Comparison of ENCODE assay signal across 13 mouse cellular contexts in genomic region chr5:136395600-136396195, GRCm38 (mm10).
DNase-seq lines count a peak whose midpoint lies in the region; TF ChIP-seq lines count a peak whose summit lies in the region.
"Had no signal": no experiment of that assay in that cellular context is flagged by ENCODE, and none has a peak within 500 bp of the region (broad histone marks: within the 10 kb centered on the region; RNA-seq: fewer than 3 reads in every experiment).

No protein-coding gene starts in this region.

- in situ Hi-C loops in ES-E14 (cut with MboI; ENCODE audit: low sequenced_read_pairs in 2 of 2, unreplicated experiment in 2 of 2): no loop called here

- H3K9me3 ChIP-seq in ES-Bruce4 (replicated peaks; ENCODE audit: control insufficient read depth, insufficient read depth, low read length, poor library complexity, severe bottlenecking): no peaks in the 10 kb centered on the region
- no peaks in the 10 kb centered on the region for H3K9me3 ChIP-seq in ES-E14 (ENCODE audit: control insufficient read depth, insufficient read depth, low read depth, low read length)
- H3K9me3 ChIP-seq: liver, embryonic 15.5 days; midbrain, embryonic 13.5 days; neural tube, embryonic 12.5 days had no signal

- H3K36me3 ChIP-seq in ES-Bruce4 (ENCODE audit: control insufficient read depth, insufficient read depth, low read length, poor library complexity, severe bottlenecking): no peaks in the 10 kb centered on the region
- no peaks in the 10 kb centered on the region for H3K36me3 ChIP-seq in ES-E14 (ENCODE audit: control insufficient read depth, insufficient read depth, low read length, poor library complexity, severe bottlenecking)
- H3K36me3 ChIP-seq: liver, embryonic 15.5 days; neural tube, embryonic 12.5 days had no signal

- no peak for TF ChIP-seq CTCF in ES-Bruce4 (IDR thresholded peaks at IDR 0.05; ENCODE audit: low read depth, low read length)

- H3K9ac ChIP-seq in ES-Bruce4 (ENCODE audit: low read depth, poor library complexity, severe bottlenecking): no peak overlapping the region
- H3K9ac ChIP-seq in ES-E14 (ENCODE audit: insufficient read depth, low read depth, low read length, poor library complexity, severe bottlenecking): no peak overlapping the region
- H3K9ac ChIP-seq: liver, embryonic 15.5 days; midbrain, embryonic 13.5 days; neural tube, embryonic 12.5 days had no signal

- peak overlapping the region; percentile 34; the same call in 1 of the 2 replicates for H3K27ac ChIP-seq in ES-Bruce4 (ENCODE audit: insufficient read depth, low read length)
- no peak overlapping the region for H3K27ac ChIP-seq in ES-E14 (ENCODE audit: insufficient read depth, low read depth, low read length, poor library complexity, severe bottlenecking)
- H3K27ac ChIP-seq: liver, embryonic 15.5 days; midbrain, embryonic 13.5 days; neural tube, embryonic 12.5 days had no signal

- no peaks in the 10 kb centered on the region for H3K27me3 ChIP-seq in ES-Bruce4 (ENCODE audit: control insufficient read depth, insufficient read depth, low read length, poor library complexity, severe bottlenecking)
- H3K27me3 ChIP-seq: liver, embryonic 15.5 days; midbrain, embryonic 13.5 days; neural tube, embryonic 12.5 days had no signal

- peak; percentile 13 for DNase-seq in ES-E14 (ENCODE audit: low read depth, low spot score)
- DNase-seq in heart, adult 9 months (ENCODE audit: low spot score in 2 of 2): peak; percentile 27
- peak; percentile 37 for DNase-seq in heart, postnatal 4 days
- no peak for DNase-seq in urinary bladder, postnatal 36 days (ENCODE audit: low spot score in 2 of 2)
- no peak for DNase-seq in c-Kit-positive CD71-positive TER-119-positive erythroid progenitor cells, embryonic 14.5 days (ENCODE audit: low spot score)
- DNase-seq in right cerebral cortex, adult 2 months (ENCODE audit: low spot score in 2 of 2): no peak
- DNase-seq: embryo, embryonic 11 days; retina, postnatal 1 day had no signal

- no peak for TF ChIP-seq POLR2A in ES-Bruce4 (IDR thresholded peaks at IDR 0.05; ENCODE audit: insufficient read depth, low read length)

- no peak for TF ChIP-seq EP300 in ES-Bruce4 (IDR thresholded peaks at IDR 0.05; ENCODE audit: insufficient read depth, low read depth, low read length)

- no peaks in the 10 kb centered on the region for H3K4me1 ChIP-seq in ES-Bruce4 (ENCODE audit: control insufficient read depth, insufficient read depth, low read length)
- peaks cover 1 to 20% of the 10 kb centered on the region in 2 experiments; a peak in 2 of 4 replicates for H3K4me1 ChIP-seq in ES-E14 (ENCODE audit: control insufficient read depth in 2 of 2, insufficient read depth in 2 of 2, low read length in 2 of 2, poor library complexity in 1 of 2)
- H3K4me1 ChIP-seq: midbrain, embryonic 13.5 days; neural tube, embryonic 12.5 days had no signal

- H3K4me3 ChIP-seq in ES-Bruce4 (ENCODE audit: low read depth, low read length): no peak overlapping the region
- no peak overlapping the region for H3K4me3 ChIP-seq in ES-E14 (ENCODE audit: insufficient read depth in 1 of 2, low read depth in 1 of 2, low read length in 2 of 2, poor library complexity in 1 of 2, severe bottlenecking in 1 of 2)
- H3K4me3 ChIP-seq: erythroblast, embryonic 14.5 days; liver, embryonic 15.5 days; midbrain, embryonic 13.5 days; neural tube, embryonic 12.5 days had no signal

TF ChIP-seq in ES-E14, 5 proteins besides CTCF, POLR2A, EP300 and RAD21:
- TF ChIP-seq MAFK (IDR thresholded peaks at IDR 0.05; ENCODE audit: insufficient read depth, low read depth, low read length) (no peak), ZC3H11A (IDR thresholded peaks at IDR 0.05; ENCODE audit: borderline replicate concordance, low read depth, low read length) (no peak), ZNF384 (IDR thresholded peaks at IDR 0.05; ENCODE audit: low read depth, low read length) (no peak), HCFC1 (IDR thresholded peaks at IDR 0.05; ENCODE audit: borderline replicate concordance, insufficient read depth, low read length) (no peak), CHD2 (IDR thresholded peaks at IDR 0.05; ENCODE audit: low read depth, low read length) (no peak)

Comparison
In these comparisons a context has a peak if more than half of its experiments do, and no peak if none do; other contexts are left out.
1. DNase-seq: peak in ES-E14 (single experiment), heart, adult 9 months (2 of 2) and heart, postnatal 4 days (single experiment); none in urinary bladder, postnatal 36 days (0 of 2), c-Kit-positive CD71-positive TER-119-positive erythroid progenitor cells, embryonic 14.5 days (single experiment) and right cerebral cortex, adult 2 months (0 of 2).